Mouse (Mus musculus) cerebellum, adult 11 months (tissue): ENCODE results near the gene Gpn1.
"Not testable (repeated sequence)": the region's sequence is repeated elsewhere in the genome, so short reads cannot be mapped to it uniquely, and the experiment has no call there.

Experiments used
- DNase-seq: peaks from one replicate; pipeline ENCODE4 v3.0.0; 2022

Gpn1 gene

GRCm38 (mm10) chr5:31494513-31495297, at the start of gene Gpn1:
Gene Gpn1 (plus strand): TSS chr5:31494741.
- peak; percentile 84 for DNase-seq

- no peak for DNase-seq
Measured at GRCm38 (mm10) chr5:31451336-31451735, 43.2 kb upstream of the Gpn1 start.

- peak; percentile 82 for DNase-seq
Measured at GRCm38 (mm10) chr5:31451878-31452561, 42.5 kb upstream of the Gpn1 start, which contains the start of gene Zfp512. Gene Zfp512 (plus strand): TSS chr5:31452431.

- DNase-seq, result no peak
Measured at GRCm38 (mm10) chr5:31452562-31452878, 42.0 kb upstream of the Gpn1 start.

- DNase-seq, result no peak
Measured at GRCm38 (mm10) chr5:31452886-31453410, 41.6 kb upstream of the Gpn1 start.

- no peak for DNase-seq
Measured at GRCm38 (mm10) chr5:31467798-31468197, 26.7 kb upstream of the Gpn1 start.

- no peak for DNase-seq
Measured at GRCm38 (mm10) chr5:31469711-31470110, 24.8 kb upstream of the Gpn1 start.

GRCm38 (mm10) chr5:31470334-31470733, 24.2 kb upstream of the Gpn1 start:
- no peak for DNase-seq

- no peak for DNase-seq
Measured at GRCm38 (mm10) chr5:31480536-31480935, 14.0 kb upstream of the Gpn1 start.

GRCm38 (mm10) chr5:31485440-31485839, 9.1 kb upstream of the Gpn1 start, which contains the start of gene 4930548H24Rik:
Gene 4930548H24Rik (plus strand): TSS chr5:31485740.
- no peak for DNase-seq

GRCm38 (mm10) chr5:31487889-31488288, 6.7 kb upstream of the Gpn1 start:
- no peak for DNase-seq

- DNase-seq, result no peak
Measured at GRCm38 (mm10) chr5:31489116-31489769, 5.3 kb upstream of the Gpn1 start.

GRCm38 (mm10) chr5:31492031-31492430, 2.5 kb upstream of the Gpn1 start:
- no peak for DNase-seq

GRCm38 (mm10) chr5:31504843-31505242, 10.3 kb downstream of the Gpn1 start:
- no peak for DNase-seq

GRCm38 (mm10) chr5:31512481-31512880, 17.9 kb downstream of the Gpn1 start:
- no peak for DNase-seq

- no peak for DNase-seq
Measured at GRCm38 (mm10) chr5:31520556-31520955, 26.0 kb downstream of the Gpn1 start.

- DNase-seq, result peak; percentile 70
Measured at GRCm38 (mm10) chr5:31526354-31527116, 32.0 kb downstream of the Gpn1 start, which contains the start of gene Slc4a1ap. Gene Slc4a1ap (plus strand): TSS chr5:31526995.

- DNase-seq, result no peak
Measured at GRCm38 (mm10) chr5:31527117-31527680, 32.7 kb downstream of the Gpn1 start.

GRCm38 (mm10) chr5:31527707-31528106, 33.2 kb downstream of the Gpn1 start, which contains the start of gene Supt7l:
Gene Supt7l (minus strand): TSS chr5:31527807.
- DNase-seq, result not testable (repeated sequence)

GRCm38 (mm10) chr5:31528560-31528959, 34.0 kb downstream of the Gpn1 start:
- DNase-seq, result no peak

GRCm38 (mm10) chr5:31535228-31535627, 40.7 kb downstream of the Gpn1 start:
- no peak for DNase-seq

GRCm38 (mm10) chr5:31559401-31559800, 64.9 kb downstream of the Gpn1 start:
- DNase-seq, result no peak
